Mouse (Mus musculus): ENCODE data around the gene Nmnat2.

Nmnat2 gene

DNA sequence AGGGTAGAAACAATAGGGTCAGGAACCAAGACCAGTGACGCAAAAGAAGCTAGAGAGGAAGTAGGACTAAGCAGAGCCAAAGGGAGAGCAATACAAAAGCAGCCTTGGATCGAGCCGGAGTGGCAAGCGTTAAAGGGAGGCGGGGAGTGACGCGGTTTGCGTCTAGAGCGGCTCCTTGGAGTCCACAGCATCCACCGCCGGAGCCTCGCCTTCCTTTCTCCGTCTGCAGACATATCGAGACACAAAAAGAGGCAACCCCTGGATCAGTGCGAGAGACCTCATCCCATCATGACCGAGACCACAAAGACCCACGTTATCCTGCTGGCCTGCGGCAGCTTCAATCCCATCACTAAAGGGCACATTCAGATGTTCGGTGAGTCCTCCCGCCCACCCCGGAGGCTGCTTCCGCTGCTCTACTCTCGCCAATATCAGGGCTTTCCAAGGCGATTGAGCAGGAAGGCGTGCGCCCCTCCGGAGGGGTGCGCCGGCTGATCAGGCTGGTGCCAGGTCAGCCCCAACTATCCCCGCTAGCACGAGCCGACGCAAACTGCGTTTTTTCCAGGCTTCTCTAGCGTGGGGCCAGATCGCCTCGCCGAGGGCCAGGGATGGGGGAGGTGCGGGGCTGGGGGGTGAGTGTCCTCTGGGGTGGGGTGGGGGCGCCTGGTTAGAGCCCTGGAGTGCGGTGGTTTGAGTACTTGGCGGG is at the start of gene Nmnat2:
Gene Nmnat2, plus strand, starts transcription at position 173 of the 703 bp plus-strand sequence.
- DNase-seq (ENCODE audit: low spot score in 2 of 2), result no peak

DNA sequence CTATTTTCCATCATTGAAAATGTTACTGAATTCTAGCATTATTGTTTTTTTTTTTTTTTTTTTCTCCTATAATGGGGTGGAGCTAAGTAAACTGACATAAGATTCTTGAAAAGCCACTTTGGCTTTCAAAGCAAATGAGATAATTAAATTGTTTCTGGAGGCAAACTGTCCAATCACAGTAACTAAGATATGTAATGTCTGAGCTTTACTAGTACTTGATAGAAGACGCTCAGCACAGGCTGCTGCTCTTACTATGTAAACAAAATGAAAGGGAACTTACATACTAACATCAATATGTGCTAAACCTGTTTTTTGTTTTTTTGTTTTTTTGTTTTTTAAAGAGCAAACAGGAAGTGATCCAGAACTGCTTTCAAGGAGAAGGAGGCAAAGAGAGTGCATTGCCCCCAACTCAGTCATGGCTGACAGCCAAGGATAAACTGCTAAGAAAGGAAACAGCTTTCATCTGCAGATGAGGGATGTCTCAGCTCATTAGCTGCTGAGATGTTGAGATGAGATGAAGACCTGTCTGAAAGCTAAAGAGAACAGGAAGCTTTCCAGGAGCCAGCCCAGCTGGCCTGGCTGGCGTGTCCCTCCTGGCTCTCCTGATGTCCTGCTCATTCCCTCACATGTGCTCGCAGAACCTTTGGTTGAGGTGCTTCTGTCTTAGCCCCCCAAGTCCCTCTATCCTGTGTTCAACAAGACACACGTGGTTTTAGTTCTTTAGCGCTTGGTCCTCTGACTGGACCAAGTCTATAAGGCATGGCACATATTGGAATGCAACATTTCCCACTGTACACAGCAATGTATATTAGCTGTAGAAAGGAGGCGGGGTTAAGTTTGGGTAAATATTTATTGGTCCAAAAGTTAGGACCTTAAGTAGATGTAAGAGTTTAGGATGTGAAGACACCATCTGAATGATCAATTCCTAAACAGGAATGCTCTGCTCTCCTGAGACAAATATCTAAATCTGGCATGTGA is 41.0 kb upstream of the Nmnat2 start:
- DNase-seq (ENCODE audit: low spot score in 2 of 2), result no peak

DNA sequence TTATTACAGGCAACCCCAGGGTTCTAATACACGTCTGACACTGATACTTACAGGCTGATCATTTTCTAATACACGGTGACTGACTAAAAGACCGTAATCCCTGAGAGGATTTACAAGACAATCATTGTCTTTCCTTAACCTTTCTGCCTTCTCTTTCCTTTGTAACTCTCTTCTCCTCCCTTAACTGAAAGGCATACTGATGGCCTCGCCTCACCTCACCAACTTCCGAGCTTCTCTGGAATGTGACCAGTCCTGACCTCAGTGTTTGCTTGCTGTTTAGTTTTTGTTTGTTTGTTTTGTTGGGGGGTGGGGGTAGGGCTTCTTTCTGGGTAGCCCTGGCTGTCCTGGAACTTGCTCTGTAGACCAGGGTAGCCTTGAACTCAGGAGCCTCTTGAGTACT is 39.0 kb upstream of the Nmnat2 start:
- DNase-seq (ENCODE audit: low spot score in 2 of 2), result no peak

DNA sequence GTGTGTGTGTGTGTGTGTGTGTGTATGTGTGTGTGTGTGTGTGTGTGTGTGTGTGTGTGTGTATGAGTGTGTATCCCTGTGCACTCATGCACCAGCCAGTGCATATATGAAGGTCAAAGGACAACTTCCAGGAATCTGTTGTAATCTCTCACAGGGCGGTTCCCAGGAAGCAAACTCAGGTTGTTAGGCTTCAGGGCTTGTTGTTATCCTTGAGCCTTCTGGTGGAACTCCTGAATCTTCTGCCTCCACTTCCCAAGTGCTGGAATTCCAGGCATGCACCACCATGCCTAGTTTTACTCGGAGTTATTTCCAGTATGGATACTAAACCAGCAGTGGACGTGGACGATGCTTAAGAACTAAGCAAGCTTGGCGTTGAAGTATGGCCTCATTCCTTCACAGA is 37.9 kb upstream of the Nmnat2 start:
- no peak for DNase-seq (ENCODE audit: low spot score in 2 of 2)

DNA sequence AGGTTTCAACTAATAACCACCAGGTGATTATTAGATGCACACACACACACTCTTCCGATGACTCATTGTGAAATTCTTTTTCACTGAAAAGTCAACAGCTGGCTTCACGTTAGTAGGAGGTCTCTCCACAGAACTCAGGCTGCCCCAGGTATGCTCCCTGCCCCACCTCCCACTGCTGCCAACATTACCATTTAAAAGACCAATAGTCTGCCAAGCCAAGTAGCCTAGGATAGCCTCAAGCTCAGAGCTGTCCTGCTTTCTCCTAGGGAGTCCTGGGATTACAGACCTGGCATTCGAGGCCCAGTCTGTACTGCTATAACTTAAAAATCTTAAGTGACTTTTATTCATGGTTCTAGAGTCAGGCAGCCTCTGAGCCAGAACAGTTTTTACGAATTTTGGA is 37.2 kb upstream of the Nmnat2 start:
- DNase-seq (ENCODE audit: low spot score in 2 of 2), result no peak

DNA sequence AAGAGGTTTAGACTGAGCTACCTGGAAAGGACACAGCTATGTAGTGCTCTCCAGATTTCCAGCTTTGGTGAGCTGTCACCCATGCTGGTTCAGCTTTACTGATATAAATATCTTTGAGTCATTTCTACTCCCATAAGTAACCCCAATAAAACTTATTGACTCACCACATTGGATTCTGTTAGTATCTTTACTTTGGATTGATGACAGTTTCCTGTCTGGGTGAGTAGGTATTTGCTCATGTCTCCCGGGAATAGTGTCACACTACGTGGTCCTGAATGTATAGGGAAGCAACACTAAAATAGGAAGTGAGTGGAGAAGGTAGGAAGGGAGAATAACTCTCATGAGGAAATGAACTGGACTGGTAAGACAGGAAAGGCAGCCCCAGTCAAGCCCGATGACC is 33.0 kb upstream of the Nmnat2 start:
- peak in 1 of 2 experiments; percentile 14 for DNase-seq (ENCODE audit: low spot score in 2 of 2)

DNA sequence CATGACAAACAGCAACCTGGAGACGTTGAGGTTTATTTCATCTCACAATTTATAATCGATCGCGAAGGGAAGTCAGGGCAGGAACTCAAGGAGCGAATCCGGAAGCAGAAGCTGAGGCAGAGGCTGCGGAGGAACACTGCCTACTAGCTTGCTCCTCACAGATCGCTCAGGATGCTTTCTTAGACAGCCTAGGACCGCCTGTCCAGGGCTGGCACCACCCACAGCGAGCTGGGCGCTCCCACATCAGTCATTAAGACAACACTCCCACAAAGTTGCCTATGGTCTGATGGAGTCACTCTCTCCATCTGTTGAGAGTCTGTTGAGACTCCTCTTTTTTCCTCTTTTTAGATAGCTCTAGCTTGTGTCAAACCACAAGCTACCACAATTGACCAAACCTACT is 20.8 kb upstream of the Nmnat2 start:
- no peak for DNase-seq (ENCODE audit: low spot score in 2 of 2)

DNA sequence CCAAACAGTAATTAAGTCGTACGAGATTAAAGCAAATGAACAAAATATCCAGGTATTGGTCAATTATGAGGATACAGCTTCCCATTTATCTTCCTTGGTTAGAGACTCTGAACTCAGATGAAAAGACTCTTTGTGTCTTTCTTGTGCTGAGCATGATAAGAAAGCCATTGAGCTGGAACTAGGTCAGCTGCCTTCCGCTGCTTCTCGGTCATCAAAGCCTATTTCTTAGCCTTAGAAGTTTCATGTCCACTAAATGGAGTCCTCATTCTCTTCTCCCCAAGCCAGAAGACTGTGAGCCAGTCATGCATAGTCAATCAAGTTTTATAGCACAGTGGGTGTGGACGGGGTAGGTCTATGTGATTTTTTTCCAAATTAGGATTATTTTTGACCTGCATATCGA is 19.3 kb upstream of the Nmnat2 start:
- no peak for DNase-seq (ENCODE audit: low spot score in 2 of 2)

DNA sequence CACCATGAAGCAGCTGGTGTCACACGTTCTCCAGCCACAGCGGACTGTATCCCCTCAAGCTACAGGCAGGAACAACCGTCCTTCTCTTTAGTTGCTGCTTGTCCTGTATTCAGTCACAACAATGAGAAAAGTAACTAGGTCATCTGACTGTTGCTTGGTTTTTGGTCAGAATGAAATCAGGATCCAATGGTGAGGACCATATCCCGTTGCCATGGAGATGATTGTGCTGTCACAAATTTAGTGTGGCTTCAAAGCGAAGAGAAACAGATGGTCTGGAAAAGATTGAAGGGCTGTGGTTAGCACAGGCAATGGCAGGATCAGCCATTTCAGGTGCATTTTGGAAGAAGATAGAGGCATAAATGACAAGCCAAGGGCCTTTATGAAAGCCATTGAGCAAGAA is 18.4 kb upstream of the Nmnat2 start:
- DNase-seq (ENCODE audit: low spot score in 2 of 2), result no peak

DNA sequence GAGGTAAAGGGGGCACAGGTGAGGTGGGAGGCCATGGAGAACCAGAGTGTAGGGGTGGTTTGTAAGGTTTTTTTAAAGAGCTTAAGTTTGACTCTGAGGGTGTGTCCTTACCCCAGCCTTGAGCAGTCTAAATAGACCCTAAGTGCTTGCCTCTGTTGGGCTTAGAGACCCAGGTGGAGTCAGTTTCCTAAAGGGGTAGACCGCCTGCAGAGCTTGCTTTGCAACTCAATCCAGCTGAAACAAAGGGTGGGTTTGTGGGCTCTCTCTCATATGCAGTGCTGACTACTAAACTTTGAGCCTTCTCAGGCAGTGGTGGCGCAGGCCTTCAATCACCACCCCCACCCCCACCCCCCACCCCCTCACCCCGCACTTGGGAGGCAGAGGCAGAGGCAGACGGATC is 11.8 kb upstream of the Nmnat2 start:
- DNase-seq (ENCODE audit: low spot score in 2 of 2), result no peak

DNA sequence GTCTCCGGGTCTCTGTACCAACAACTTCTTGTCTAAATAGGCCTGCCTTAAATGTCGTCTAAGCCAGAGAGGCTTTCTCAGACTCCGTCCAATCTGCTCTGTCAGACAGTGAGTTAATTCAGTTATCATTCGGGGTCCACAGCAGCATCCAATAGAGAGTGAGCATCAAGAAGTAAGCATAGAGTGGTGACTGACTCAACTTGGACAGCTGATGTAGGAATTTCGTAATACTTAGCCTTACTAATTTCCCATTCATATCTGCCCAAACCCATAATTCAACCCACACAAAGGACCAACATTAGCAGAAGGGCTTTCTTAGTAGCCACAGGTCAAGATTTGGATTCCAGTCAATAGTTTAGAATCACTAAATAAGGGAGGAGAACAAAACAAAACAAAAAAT is 626 bp upstream of the Nmnat2 start:
- DNase-seq (ENCODE audit: low spot score in 2 of 2), result no peak

DNA sequence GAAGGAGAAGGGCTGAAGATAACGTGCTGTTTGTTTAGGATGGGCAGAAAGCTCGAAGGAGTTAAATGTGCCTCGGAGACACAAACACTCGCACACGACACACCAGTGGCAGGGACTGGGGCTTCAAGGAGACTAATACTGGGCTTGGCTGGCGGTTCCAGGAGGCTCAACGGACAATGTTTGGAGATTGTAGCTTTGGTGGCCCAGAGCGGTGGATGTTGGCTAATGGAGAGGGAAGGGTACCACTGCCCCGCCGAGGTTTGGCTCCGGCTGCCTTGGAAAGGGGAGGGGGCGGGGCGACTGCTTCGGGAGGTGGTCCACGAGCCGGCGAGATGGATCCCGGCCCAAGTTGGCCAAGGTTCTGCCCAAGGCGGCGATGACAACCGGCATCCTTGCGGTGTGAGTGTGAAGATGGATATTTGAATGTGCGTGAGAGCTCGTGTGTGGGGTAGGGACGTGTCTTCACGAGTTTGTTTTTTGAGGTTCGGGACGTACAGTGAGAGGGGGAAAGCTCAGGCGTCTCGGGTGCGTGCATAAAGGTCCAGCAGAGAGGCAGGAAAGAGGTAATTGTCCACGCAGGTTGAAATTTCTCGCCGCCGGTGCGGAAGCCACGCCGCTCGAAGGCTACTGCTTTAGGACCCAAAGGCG is 895 bp downstream of the Nmnat2 start:
- DNase-seq (ENCODE audit: low spot score in 2 of 2), result no peak

DNA sequence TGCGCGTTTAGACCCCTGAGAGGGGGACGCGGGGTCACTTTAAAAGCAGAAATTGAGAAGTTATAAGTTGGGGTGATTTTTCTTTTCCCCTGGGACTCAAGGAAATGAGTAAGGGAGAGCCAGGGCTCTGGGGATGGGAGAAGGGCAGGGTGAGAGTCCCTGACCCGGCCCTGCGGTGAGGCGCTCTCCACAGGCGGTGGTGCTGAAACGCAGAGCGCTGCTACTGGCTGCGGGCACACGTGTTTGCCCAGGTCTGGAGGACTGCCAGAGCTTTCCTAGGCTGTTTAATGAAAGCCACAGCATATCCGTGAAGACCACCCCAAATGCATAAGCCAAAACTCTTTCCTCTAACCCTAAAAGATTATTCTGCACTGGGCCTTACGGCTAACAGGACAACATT is 1.4 kb downstream of the Nmnat2 start:
- DNase-seq (ENCODE audit: low spot score in 2 of 2), result peak; percentile 8 to 50

DNA sequence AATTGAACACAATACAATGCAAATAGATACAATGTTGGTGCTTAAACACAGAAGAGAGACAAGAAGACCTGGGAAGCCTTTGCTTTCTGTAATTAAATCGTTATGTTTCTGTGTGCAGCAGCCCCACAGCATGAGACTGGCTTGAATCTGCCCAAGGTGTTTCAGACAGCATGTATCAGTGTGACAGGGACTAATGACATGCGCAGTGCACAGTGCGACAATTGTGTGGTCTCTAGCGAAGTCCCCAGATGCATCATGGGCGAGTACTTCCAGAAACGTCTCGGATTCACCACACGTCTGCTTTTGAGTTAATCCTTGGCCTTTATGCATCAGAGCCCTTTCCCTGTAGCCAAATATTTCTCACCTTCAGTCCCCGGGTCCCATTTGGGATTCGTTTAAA is 9.6 kb downstream of the Nmnat2 start:
- DNase-seq (ENCODE audit: low spot score in 2 of 2), result no peak

DNA sequence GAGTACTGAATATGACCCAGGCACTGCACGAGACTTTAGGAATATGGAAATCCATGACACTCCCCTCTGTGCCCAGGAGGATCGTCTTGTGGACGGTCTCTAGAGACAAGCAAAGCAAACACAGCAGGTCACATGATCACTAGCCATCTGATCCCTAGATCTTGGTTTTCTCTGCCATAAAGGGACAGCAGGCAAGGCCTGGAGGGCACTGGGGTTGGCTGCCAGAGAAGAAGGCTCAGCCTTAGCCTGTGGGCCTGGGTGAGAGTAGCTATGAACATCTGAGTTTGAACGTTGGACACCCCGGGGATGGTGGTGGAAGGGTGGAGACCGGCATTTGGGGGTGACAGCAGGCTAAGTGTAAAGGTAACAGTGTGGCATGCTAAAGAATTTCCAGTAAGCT is 11.4 kb downstream of the Nmnat2 start:
- DNase-seq (ENCODE audit: low spot score in 2 of 2), result no peak

DNA sequence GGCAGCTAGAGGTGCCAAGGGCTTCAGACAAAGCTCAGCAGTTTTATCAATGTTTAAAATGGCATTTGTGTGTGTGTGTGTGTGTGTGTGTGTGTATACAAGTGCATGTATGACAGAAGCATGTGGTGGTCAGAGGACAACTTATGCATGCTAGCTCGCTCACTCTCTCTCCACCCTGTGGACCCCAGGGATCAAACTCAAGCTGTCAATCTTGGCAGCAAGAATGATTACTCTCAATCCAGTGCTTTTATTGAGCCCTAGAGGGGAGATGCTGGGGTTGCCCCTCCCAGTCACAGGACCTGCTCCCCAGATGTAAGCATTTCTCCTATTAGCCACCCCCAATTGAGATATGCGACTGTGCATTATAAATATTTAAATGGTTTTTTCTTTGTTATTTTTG is 11.9 kb downstream of the Nmnat2 start:
- DNase-seq (ENCODE audit: low spot score in 2 of 2), result no peak

DNA sequence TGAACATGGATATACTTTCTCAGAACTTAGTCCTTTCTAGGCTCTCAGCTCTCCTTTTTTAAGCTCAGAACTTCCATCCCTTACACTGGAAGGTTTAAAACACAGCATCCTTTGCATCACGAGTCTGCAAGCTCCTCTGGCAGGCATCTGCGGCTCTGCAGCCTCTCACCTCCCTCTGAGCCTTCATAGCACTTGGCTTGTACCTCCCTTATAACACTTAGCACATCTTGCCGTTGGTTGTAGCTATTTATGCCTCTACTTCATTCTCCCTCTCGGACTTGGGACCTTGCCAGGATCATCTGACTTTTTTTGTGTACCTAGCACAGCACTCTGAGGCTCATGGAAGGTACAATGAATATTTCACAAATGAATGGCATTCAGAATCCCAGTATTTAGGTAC is 14.3 kb downstream of the Nmnat2 start:
- DNase-seq (ENCODE audit: low spot score in 2 of 2), result no peak

DNA sequence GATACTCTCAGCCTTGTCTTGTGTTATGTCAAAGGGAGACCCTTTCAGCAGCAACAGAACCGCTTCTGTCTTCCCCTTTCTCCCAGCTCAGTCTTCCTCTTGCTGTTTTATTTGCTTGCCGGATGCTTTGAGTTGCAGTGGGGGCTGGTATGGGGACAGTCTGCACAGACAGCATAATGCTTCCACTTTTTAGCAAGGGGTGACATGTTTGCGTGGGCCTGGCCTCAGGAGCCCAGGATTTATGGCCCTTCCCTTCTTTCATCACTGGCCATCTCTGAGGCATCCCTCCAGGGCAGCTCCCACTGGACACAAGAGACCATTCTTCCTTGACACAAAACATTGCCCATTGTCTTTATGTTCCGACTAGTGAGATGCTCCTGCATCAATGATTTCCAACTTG is 18.2 kb downstream of the Nmnat2 start:
- DNase-seq (ENCODE audit: low spot score in 2 of 2), result no peak

DNA sequence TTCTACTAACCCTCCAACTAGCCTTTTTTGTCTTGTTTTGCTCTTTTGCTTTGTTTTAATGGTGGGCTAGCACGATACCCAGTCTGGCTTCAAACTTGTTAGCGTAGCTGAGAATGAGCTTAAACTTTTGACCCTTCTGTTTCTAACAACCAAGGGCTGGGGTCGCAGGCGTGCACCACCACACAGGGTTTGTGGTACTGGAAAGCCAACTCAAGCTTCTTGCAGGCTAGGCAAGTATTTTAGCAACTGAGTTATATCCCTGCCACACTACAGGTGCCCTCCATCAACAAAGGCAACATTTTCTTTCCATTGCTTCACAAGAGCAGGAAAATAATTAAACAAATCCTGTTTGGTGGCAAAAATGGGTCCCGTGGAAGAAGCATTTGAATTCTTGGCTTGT is 18.6 kb downstream of the Nmnat2 start:
- DNase-seq (ENCODE audit: low spot score in 2 of 2), result no peak

DNA sequence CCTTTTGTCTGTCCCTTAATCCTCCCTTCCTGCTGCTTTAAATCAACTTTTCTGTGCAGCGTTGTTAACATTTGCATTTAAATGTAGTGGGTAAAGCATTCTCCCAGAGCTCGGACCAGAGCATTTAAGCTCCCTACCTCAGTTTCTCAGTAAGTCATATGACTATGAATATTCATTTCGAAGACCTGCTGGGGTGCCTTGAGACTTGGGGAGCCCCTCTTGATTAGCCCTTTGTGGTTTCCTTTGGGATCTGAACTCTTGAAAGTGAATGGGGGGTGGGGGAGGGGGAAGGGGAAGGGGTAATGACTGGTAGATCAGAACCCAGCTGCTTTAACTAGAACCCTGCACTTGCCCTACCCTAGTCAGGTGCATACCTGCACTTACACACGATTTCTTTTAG is 19.1 kb downstream of the Nmnat2 start:
- DNase-seq (ENCODE audit: low spot score in 2 of 2), result no peak

DNA sequence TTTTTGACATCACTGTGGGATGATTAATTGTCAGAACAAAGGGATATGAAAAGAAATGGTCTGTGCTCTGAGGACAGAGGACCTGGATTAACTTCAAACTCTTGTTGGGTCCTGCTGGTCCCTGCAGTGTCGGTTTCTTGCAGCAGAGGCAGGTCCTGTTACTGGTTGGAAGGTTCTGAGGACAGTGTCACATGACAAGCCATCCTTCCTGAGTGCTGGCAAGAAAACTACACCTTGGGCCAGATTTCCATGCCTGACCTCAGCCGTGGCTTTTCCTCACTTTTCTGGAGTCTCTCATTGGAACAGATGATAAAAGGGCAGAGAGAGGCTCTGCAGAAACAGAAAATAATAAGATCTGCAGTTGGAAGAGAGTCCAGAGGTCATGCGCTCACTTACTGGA is 20.4 kb downstream of the Nmnat2 start:
- no peak for DNase-seq (ENCODE audit: low spot score in 2 of 2)

DNA sequence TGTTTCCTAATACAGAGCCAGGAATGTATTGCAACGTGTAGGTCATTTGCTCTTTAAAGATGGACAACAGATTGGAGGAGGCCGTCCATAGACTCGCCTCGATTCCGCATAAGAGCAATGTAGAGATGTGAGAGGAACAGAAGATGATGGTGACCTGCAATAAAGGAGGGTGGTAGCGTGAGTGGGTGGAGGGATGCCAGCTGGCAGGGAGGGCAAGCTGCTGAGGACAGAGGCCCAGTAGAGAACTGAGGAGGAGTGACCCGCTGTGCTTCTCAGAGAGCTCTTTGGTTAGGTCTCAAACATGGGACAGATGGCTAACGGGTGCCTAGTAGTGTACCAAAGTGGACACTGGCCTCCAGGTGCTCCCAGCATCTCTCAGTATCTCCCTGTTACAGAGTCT is 23.9 kb downstream of the Nmnat2 start:
- no peak for DNase-seq (ENCODE audit: low spot score in 2 of 2)

DNA sequence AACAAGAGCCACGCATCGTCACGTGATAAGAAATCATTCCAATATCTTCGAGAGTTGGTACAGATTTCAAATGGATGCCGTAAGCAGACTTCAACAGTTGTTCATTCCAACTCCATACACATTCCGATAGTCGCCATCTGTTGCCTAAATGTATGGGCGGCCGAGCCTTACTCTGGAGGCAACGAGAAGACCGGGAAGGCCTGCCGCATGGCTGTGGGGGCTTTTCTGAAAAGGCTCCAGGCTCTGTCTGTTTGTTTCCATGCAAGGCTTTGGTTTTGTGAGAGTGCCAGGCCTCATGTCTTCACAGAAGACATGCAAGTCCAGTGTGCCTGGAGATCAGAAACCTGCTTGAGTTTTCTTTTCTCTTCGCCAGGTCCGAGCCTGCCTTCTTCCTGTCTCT is 28.6 kb downstream of the Nmnat2 start:
- no peak for DNase-seq (ENCODE audit: low spot score in 2 of 2)

Measured in urinary bladder, adult 18-20 months (tissue).